Mouse (Mus musculus): ENCODE measurements around the gene Nrp2.

Gene Nrp2

DNA sequence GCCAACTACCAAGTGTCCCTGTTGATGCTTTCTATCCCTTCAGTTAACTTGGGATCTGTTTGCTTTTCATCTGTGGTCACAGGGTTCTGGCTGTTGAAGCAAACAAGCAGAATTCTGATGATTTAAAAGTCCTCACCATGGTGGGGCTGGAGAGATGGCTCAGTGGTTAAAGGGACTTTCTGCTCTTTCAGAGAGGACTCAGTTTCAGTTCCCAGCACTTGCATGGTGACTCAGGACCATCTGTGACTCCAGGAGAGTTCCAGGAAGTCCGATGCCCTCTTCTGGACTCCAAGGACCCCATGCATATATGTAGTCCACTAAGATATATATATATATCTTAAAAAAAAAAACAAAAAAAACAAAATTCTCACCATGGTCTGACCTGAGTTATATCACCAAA is 11.9 kb downstream of the Nrp2 start:
- no peak for TF ChIP-seq GATA4 (IDR thresholded peaks at IDR 0.05; ENCODE audit: insufficient replicate concordance, low read length)

DNA sequence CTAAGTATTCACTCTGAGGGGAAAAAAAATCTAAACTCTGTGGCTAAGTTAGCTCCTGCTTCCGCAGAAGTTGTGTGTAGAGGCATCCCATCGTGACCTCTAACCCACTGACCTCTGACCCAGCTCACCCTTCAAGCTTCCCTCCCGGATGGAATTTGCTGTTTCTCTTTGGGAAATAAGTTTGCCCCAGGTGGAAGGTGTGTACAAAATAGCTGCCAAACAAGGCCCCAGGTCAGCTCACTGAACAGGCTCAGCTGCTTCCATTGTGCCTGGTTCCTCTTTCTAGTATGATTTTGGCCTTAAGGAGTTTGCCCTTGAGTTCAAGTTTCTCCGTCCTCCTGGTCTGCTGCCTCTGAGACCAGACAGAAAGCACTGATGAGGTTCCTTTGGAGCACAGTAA is 12.6 kb downstream of the Nrp2 start:
- TF ChIP-seq GATA4 (IDR thresholded peaks at IDR 0.05; ENCODE audit: insufficient replicate concordance, low read length): no peak

- TF ChIP-seq GATA4 (IDR thresholded peaks at IDR 0.05; ENCODE audit: insufficient replicate concordance, low read length): no peak
Observed at GRCm38 (mm10) chr1:62716836-62717478, 13.9 kb downstream of the Nrp2 start.

DNA sequence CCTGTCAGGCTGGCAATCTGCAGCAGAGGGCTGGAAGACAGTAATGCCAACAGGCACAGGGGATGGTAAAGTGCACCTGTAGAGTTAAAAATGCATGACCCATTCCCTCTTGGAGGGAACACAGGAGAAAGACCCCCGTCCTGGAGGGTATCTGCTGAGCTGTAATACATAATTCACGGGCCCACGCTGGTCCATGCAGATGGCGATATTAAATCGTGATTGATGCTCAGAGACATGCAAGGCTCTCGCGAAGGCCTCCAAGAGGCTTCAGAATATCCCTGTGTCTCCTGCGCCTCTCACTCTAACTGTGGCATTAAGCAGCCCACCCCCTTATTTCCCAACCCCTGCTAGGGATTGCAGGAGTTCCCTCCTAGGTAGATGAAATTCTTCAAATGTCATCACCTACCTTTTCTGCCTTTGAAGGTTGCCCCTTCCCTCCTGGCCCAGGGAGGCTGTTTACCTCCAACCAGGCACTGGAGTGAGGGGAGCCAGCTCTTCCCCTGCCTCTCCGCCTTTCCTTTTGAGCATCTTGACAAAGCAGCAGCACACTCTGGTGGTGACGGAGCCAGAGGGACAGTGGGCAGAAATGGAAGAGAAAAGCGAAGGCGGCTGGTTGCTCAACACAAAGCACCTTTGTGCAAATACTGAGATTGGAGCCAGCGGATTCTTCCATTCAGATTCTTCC is 14.6 kb downstream of the Nrp2 start:
- no peak for TF ChIP-seq GATA4 (IDR thresholded peaks at IDR 0.05; ENCODE audit: insufficient replicate concordance, low read length)

DNA sequence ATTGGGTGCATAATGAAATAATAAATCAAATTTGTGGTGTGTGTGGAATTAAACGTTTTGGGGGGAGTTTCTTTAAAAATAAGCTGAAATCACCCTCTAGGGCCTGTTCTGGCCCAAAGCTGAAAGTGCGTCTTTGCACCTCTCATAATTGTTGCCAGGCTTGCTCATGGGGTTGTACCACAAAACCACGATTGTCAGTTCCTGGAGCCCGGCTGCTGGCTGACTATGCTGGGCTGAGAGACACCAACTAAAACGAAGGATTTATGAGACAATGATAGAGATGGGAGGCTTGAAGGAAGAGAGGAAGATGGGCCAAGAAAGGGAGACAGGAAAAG is 15.1 kb downstream of the Nrp2 start:
- TF ChIP-seq GATA4 (IDR thresholded peaks at IDR 0.05; ENCODE audit: insufficient replicate concordance, low read length): no peak

DNA sequence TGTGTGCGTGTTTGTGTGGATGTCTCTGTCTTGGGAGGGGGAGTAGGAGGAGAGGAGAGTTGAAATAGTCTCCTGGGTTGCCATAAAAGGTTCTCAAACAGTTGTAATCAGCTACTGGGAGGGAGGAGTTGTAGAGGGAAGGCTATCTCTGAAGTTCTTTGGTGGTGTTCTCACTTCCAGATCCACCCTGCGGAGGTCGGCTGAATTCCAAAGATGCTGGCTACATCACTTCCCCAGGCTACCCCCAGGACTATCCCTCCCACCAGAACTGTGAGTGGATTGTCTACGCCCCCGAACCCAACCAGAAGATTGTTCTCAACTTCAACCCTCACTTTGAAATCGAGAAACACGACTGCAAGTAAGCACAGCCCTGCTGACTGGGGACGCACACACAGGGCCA is 15.7 kb downstream of the Nrp2 start:
- TF ChIP-seq GATA4 (IDR thresholded peaks at IDR 0.05; ENCODE audit: insufficient replicate concordance, low read length): peak; percentile 38; the same call in 1 of the 2 replicates

DNA sequence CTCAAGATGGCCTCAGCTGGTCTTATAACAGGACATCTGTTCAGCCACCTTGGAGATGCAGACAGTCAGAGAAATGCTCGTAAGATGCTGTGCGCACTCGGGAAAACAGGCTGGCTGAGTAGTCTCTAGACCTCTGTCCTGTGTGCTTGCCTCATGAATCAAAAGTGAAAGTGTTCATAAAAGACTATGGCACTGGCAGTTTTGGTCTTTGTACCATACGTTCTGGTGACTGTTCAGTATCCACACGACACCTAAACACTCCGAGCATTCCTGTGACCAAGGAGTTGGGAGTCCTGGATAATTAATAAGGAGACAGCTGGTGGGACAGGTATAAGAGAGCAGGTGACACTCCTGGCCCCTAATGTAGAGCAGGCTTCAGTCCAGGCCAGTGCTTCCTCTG is 16.7 kb downstream of the Nrp2 start:
- no peak for TF ChIP-seq GATA4 (IDR thresholded peaks at IDR 0.05; ENCODE audit: insufficient replicate concordance, low read length)

- no peak for TF ChIP-seq GATA4 (IDR thresholded peaks at IDR 0.05; ENCODE audit: insufficient replicate concordance, low read length)
Observed at GRCm38 (mm10) chr1:62720176-62720575, 17.1 kb downstream of the Nrp2 start.

GRCm38 (mm10) chr1:62720727-62721705 is 17.9 kb downstream of the Nrp2 start:
- TF ChIP-seq GATA4 (IDR thresholded peaks at IDR 0.05; ENCODE audit: insufficient replicate concordance, low read length): no peak; the same call in 1 of the 2 replicates

GRCm38 (mm10) chr1:62721706-62722187 is 18.7 kb downstream of the Nrp2 start:
- no peak for TF ChIP-seq GATA4 (IDR thresholded peaks at IDR 0.05; ENCODE audit: insufficient replicate concordance, low read length)

- no peak for TF ChIP-seq GATA4 (IDR thresholded peaks at IDR 0.05; ENCODE audit: insufficient replicate concordance, low read length)
Observed at GRCm38 (mm10) chr1:62722526-62722925, 19.4 kb downstream of the Nrp2 start.

GRCm38 (mm10) chr1:62723891-62724290 is 20.8 kb downstream of the Nrp2 start:
- TF ChIP-seq GATA4 (IDR thresholded peaks at IDR 0.05; ENCODE audit: insufficient replicate concordance, low read length): no peak

- TF ChIP-seq GATA4 (IDR thresholded peaks at IDR 0.05; ENCODE audit: insufficient replicate concordance, low read length): peak; percentile 57; the same call in 1 of the 2 replicates
Observed at GRCm38 (mm10) chr1:62724461-62725021, 21.5 kb downstream of the Nrp2 start.

DNA sequence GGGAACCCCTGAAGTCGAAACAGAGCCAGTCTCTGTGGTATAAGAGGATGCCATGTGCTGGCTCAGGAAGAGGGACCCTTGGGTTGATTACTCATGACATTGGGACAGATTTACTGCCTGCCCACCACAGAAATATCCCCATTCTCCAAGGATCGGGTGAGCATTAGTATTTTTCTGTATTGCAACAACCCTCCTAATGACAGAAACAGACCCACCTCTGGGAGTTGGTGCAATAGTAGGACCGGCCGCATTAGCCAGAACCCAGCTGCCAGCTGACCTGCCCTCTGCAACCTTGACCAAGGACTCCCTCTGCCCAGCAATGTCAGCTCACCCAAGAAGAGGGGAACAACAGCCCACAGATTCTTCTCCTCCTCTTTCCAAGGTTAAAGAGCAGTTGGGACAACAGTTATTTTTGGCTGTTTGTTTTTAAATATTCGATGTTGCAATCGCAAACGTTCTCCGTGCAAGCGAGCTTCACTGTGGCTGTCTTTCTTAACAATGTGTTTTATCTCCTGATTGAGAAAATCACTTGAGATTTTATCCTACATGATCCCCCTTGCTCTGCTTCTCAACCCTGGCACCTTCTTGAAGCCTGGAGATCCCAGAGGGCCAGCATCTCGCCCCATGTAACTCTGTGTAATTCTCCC is 22.1 kb downstream of the Nrp2 start:
- no peak for TF ChIP-seq GATA4 (IDR thresholded peaks at IDR 0.05; ENCODE audit: insufficient replicate concordance, low read length)

GRCm38 (mm10) chr1:62727191-62727590 is 24.1 kb downstream of the Nrp2 start:
- no peak for TF ChIP-seq GATA4 (IDR thresholded peaks at IDR 0.05; ENCODE audit: insufficient replicate concordance, low read length)

Data from liver, adult (tissue).